Mouse (Mus musculus) myocyte (in vitro differentiated cells): ENCODE measurements at regions not wholly inside any gene's neighbourhood (a gene's known extent, or its start where the extent isn't known, plus 50 kb on each side); places are given as distances from the start of the nearest gene placed in this dataset.

ENCODE experiments used
- H3K27me3 ChIP-seq: one replicate; pipeline ENCODE4 v1.6.1; 2011; ENCODE audit not compliant: control insufficient read depth, insufficient read depth, insufficient read length
- H3K36me3 ChIP-seq: one replicate; pipeline ENCODE4 v1.6.1; 2011; ENCODE audit not compliant: control insufficient read depth, insufficient read depth
- H3K4me2 ChIP-seq: one replicate; pipeline ENCODE4 v1.6.1; 2011; ENCODE audit warnings: low read depth, control low read depth
- H3K4me3 ChIP-seq: one replicate; pipeline ENCODE4 v1.5.1; 2011; ENCODE audit warnings: mild to moderate bottlenecking, control low read depth, moderate library complexity
- H3K79me2 ChIP-seq: one replicate; pipeline ENCODE4 v1.6.1; 2011; ENCODE audit not compliant: control insufficient read depth, insufficient read depth
- H3ac ChIP-seq: one replicate; pipeline ENCODE4 v1.6.1; 2011; ENCODE audit not compliant: control insufficient read depth, insufficient read length
- CEBPB ChIP-seq: IDR thresholded peaks from 2 replicates; pipeline ENCODE4 v1.6.1; 2011; ENCODE audit warnings: mild to moderate bottlenecking, moderate library complexity; ENCODE audit not compliant: poor library complexity, insufficient read depth, severe bottlenecking
- E2F4 ChIP-seq: IDR thresholded peaks from one replicate; pipeline ENCODE4 v1.6.1; 2011; ENCODE audit warnings: mild to moderate bottlenecking, control low read depth, moderate library complexity; ENCODE audit not compliant: insufficient read depth
- MAX ChIP-seq: IDR thresholded peaks from one replicate; pipeline ENCODE4 v1.6.1; 2011; ENCODE audit warnings: low read depth, mild to moderate bottlenecking, control low read depth
- MYOD1 ChIP-seq, 3 experiments: IDR thresholded peaks; one replicate each; pipeline ENCODE4 v1.6.1; 2011; ENCODE audit warnings: control low read depth in 2 of 3, low read depth in 2 of 3, mild to moderate bottlenecking in 2 of 3, moderate library complexity in 1 of 3; ENCODE audit not compliant: insufficient read length in 2 of 3, control insufficient read depth in 1 of 3
- MYOG ChIP-seq, 3 experiments: IDR thresholded peaks; one replicate each; pipeline ENCODE4 v1.6.1; 2011; ENCODE audit warnings: control low read depth in 2 of 3, low read depth in 2 of 3, mild to moderate bottlenecking in 2 of 3; ENCODE audit not compliant: insufficient read length in 2 of 3, control insufficient read depth in 1 of 3, insufficient read depth in 1 of 3
- POLR2A ChIP-seq: IDR thresholded peaks from one replicate; pipeline ENCODE4 v1.6.1; 2011; ENCODE audit warnings: low read depth, mild to moderate bottlenecking, control low read depth, moderate library complexity; ENCODE audit not compliant: insufficient read length
- POLR2AphosphoS2 ChIP-seq: IDR thresholded peaks from one replicate; pipeline ENCODE4 v1.6.1; 2011; ENCODE audit warnings: low read depth, control low read depth; ENCODE audit not compliant: insufficient read length
- REST ChIP-seq: IDR thresholded peaks from one replicate; pipeline ENCODE4 v1.6.1; 2011; ENCODE audit warnings: mild to moderate bottlenecking, control low read depth, moderate library complexity; ENCODE audit not compliant: insufficient read depth, insufficient read length
- SRF ChIP-seq: IDR thresholded peaks from one replicate; pipeline ENCODE4 v1.6.1; 2011; ENCODE audit warnings: low read depth; ENCODE audit not compliant: control insufficient read depth, insufficient read length
- TCF12 ChIP-seq: IDR thresholded peaks from one replicate; pipeline ENCODE4 v1.6.1; 2011; ENCODE audit warnings: mild to moderate bottlenecking, control low read depth; ENCODE audit not compliant: poor library complexity, insufficient read depth, severe bottlenecking
- TCF3 ChIP-seq: IDR thresholded peaks from one replicate; pipeline ENCODE4 v1.6.1; 2011; ENCODE audit warnings: low read depth, control low read depth; ENCODE audit not compliant: insufficient read length
- USF1 ChIP-seq: IDR thresholded peaks from one replicate; pipeline ENCODE4 v1.6.1; 2011; ENCODE audit warnings: low read depth, mild to moderate bottlenecking, control low read depth, moderate library complexity

GRCm38 (mm10) chr9:61154721-61155120 is 217.4 kb upstream of the Tle3 start:
- Histone ChIP-seq H3K4me2 (no peak overlapping the region), H3ac (no peak overlapping the region), H3K4me3 (no peak overlapping the region), H3K27me3 (peaks cover 21% of the 10 kb centered on the region), H3K36me3 (no peaks in the 10 kb centered on the region), H3K79me2 (no peaks in the 10 kb centered on the region)
- no peak for TF ChIP-seq POLR2A
- no peak for TF ChIP-seq TCF3
- no peak for TF ChIP-seq MAX

GRCm38 (mm10) chr9:61155851-61156250 is 216.3 kb upstream of the Tle3 start:
- Histone ChIP-seq H3K27me3 (peaks cover 24% of the 10 kb centered on the region), H3K4me3 (no peak overlapping the region), H3K4me2 (no peak overlapping the region), H3K79me2 (no peaks in the 10 kb centered on the region), H3ac (no peak overlapping the region), H3K36me3 (no peaks in the 10 kb centered on the region)
- no peak for TF ChIP-seq REST
- TF ChIP-seq MYOG (IDR thresholded peaks at IDR 0.05; ENCODE audit: control insufficient read depth in 1 of 3, insufficient read depth in 1 of 3, insufficient read length in 2 of 3, low read depth in 2 of 3) = no peak
- TF ChIP-seq E2F4 = no peak
- no peak for TF ChIP-seq USF1
- TF ChIP-seq CEBPB = no peak
- TF ChIP-seq TCF3 = no peak

DNA sequence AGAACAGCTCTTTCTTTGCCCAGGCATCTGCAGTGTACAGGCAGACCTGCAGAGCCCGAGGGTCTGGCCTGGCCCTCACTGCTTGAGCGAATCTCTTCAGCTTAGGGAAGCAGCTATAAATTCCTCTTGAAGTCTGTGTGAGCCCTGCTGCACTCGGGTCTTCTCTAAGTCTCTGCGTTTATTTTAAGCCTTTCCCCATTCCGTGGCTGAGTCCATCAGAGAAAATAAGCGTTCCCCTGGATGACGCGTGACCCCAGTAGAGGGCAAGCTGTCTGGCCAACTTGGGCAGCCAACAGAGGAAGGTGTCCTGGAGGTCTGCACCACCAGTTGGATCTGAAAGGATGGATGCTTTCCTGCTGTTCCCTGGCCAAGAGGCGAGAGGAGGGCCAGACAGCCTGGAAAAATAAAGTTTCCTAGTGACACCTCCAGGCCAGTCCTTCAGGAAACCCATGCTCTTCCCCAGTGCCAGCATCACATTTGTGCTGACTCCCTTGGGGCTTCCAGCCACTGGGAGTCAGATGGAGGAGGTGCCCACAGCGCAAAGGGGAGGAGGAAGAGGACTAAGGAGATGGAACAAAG is 213.9 kb upstream of the Tle3 start:
- H3K36me3 ChIP-seq = no peaks in the 10 kb centered on the region
- H3K79me2 ChIP-seq = no peaks in the 10 kb centered on the region
- peaks cover 24% of the 10 kb centered on the region for H3K27me3 ChIP-seq
- TF ChIP-seq MYOD1 (IDR thresholded peaks at IDR 0.05; ENCODE audit: control insufficient read depth in 1 of 3, insufficient read length in 2 of 3, low read depth in 2 of 3) (no peak), SRF (no peak), REST (no peak), MAX (no peak), CEBPB (no peak), POLR2AphosphoS2 (no peak), TCF12 (no peak), POLR2A (no peak), E2F4 (no peak), MYOG (IDR thresholded peaks at IDR 0.05; ENCODE audit: control insufficient read depth in 1 of 3, insufficient read depth in 1 of 3, insufficient read length in 2 of 3, low read depth in 2 of 3) (no peak), USF1 (no peak), TCF3 (no peak)
- H3K4me3 ChIP-seq = no peak overlapping the region
- no peak overlapping the region for H3ac ChIP-seq
- H3K4me2 ChIP-seq = no peak overlapping the region

GRCm38 (mm10) chr9:61159159-61159558 is 213.0 kb upstream of the Tle3 start:
- H3K4me3 ChIP-seq = no peak overlapping the region
- H3K79me2 ChIP-seq = no peaks in the 10 kb centered on the region
- no peaks in the 10 kb centered on the region for H3K36me3 ChIP-seq
- no peak for TF ChIP-seq E2F4
- no peak for TF ChIP-seq TCF3
- no peak for TF ChIP-seq MAX
- no peak for TF ChIP-seq POLR2AphosphoS2
- TF ChIP-seq CEBPB = no peak
- no peak for TF ChIP-seq TCF12
- no peak for TF ChIP-seq SRF
- no peak for TF ChIP-seq POLR2A
- no peak for TF ChIP-seq MYOD1 (IDR thresholded peaks at IDR 0.05; ENCODE audit: control insufficient read depth in 1 of 3, insufficient read length in 2 of 3, low read depth in 2 of 3)
- TF ChIP-seq MYOG (IDR thresholded peaks at IDR 0.05; ENCODE audit: control insufficient read depth in 1 of 3, insufficient read depth in 1 of 3, insufficient read length in 2 of 3, low read depth in 2 of 3) = no peak
- no peak for TF ChIP-seq USF1
- no peak for TF ChIP-seq REST
- no peak overlapping the region for H3K4me2 ChIP-seq
- no peak overlapping the region for H3ac ChIP-seq
- peaks cover 25% of the 10 kb centered on the region for H3K27me3 ChIP-seq

- no peaks in the 10 kb centered on the region for H3K36me3 ChIP-seq
- H3K4me2 ChIP-seq = no peak overlapping the region
- no peak overlapping the region for H3K4me3 ChIP-seq
- TF ChIP-seq MYOG (IDR thresholded peaks at IDR 0.05; ENCODE audit: control insufficient read depth in 1 of 3, insufficient read depth in 1 of 3, insufficient read length in 2 of 3, low read depth in 2 of 3) = no peak
- TF ChIP-seq MAX = no peak
- TF ChIP-seq SRF = no peak
- no peak for TF ChIP-seq POLR2A
- no peak for TF ChIP-seq CEBPB
- no peak for TF ChIP-seq TCF12
- no peak for TF ChIP-seq MYOD1 (IDR thresholded peaks at IDR 0.05; ENCODE audit: control insufficient read depth in 1 of 3, insufficient read length in 2 of 3, low read depth in 2 of 3)
- no peak for TF ChIP-seq E2F4
- TF ChIP-seq USF1 = no peak
- TF ChIP-seq REST = no peak
- TF ChIP-seq TCF3 = no peak
- no peak for TF ChIP-seq POLR2AphosphoS2
- no peak overlapping the region for H3ac ChIP-seq
- H3K27me3 ChIP-seq = peaks cover 29% of the 10 kb centered on the region
- no peaks in the 10 kb centered on the region for H3K79me2 ChIP-seq
Measured at GRCm38 (mm10) chr9:61159616-61160015, 212.6 kb upstream of the Tle3 start.
